Mouse (Mus musculus) large intestine, adult 2 months (tissue): ENCODE measurements around the gene Slit3. TPM values are rescaled to one million over a fixed set of nuclear protein-coding genes. Genes with fewer than 3 reads are reported as not detected.
A peak's percentile ranks its signal among the peaks of the same experiment; 100 is the strongest.

Experiments
- DNase-seq: peaks from one replicate; pipeline ENCODE4 v3.0.0-alpha.2; 2012; ENCODE audit warnings: low read depth, low spot score
- WGBS: fragments of 180-500 bp; shearing (Covaris S2); methylation state at CpG from one replicate; pipeline ENCODE4 v1.1.7; 2018; 5-methylcytosine and 5-hydroxymethylcytosine counted together
- polyA plus RNA-seq: library from polyadenylated mRNA; depleted of rRNA; stranded (reverse); fragments of >200 nt; gene quantifications from 2 replicates; pipeline ENCODE4 v1.2.3, GENCODE M21; 2012

The Slit3 gene
- polyA plus RNA-seq, 1 experiment: 4.4 TPM

DNA sequence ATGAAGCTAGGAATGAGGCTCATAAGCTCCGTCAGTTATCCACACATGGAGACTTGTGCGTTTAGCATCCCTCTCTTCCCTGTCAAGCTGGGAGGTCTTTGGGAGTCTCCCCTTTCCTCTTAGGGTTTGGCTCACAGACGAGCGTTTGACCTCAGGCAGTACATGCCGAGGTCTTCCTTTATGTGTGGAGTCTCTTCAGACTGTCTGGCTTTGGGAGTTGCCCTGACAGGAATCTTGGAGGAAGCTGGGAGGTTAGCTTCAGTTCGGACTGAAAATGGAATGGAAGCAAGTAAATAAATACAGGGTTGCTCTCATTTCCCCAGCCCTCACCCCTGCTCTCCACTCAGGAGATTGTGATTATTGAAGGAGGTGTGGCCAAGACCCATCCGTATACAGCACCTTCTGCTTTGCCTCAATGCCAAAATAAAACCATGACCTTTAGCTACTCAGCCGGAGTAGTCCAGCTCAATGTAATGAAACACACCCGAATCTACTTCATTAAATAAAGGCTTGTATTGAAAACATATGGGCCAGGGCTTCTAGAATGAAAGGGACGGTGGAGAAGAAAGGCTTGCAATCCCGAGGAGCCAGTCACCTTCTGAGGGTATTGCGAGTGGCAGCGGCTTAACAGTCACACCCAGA lies 297.0 kb downstream of the Slit3 start:
- DNase-seq: no peak
- 57% methylated on average over 13 of the region's 13 CpGs for WGBS

GRCm38 (mm10) chr11:35419013-35419412 lies 298.0 kb downstream of the Slit3 start:
- 72% methylated on average over 5 of the region's 5 CpGs for WGBS
- DNase-seq: no peak

DNA sequence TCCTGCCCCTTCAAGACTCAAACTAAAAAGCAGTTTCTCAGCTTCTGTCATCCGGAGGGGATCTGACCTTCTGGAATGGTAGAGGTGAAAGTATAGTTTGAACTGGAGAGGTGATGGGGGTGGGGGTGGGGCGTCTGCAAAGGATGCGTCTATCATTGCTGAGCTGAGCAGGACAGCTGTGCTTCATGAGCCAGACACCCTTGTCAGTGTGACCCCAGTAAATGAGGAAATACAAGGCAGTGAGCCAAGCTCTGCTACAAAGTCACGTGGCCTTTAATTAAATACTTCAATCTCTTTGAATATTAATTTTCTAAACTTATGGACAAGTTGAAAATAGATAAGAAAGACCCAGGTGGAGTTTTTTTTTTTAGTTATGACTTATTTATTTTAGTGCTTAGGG lies 300.7 kb downstream of the Slit3 start:
- DNase-seq: no peak
- 34% methylated on average over 4 of the region's 4 CpGs for WGBS

GRCm38 (mm10) chr11:35428036-35428435 lies 307.0 kb downstream of the Slit3 start:
- no peak for DNase-seq
- 59% methylated on average over 7 of the region's 7 CpGs for WGBS

DNA sequence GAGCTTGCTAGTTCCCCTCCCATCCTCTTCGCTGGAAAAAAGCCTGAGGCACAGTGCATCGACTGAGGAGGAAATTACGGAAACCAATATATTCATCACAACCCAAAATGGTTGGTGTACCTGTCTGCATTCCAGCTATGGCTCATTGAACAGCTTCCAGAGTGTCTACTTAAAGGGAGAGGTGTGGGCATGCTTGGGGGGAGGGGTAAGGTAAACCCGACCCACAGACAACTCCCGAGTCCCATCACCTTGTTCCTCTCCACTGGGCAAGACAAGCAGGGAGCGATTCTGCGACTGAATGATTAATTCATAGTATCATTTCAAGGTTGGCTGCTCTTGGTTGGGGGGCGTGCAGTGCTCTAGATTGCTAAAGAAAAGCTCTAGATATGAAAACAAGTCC lies 310.1 kb downstream of the Slit3 start:
- DNase-seq: no peak
- 52% methylated on average over 8 of the region's 8 CpGs for WGBS

GRCm38 (mm10) chr11:35437510-35437909 lies 316.5 kb downstream of the Slit3 start:
- WGBS: 79% methylated on average over 6 of the region's 6 CpGs
- no peak for DNase-seq

GRCm38 (mm10) chr11:35440186-35440585 lies 319.2 kb downstream of the Slit3 start:
- 59% methylated on average over 11 of the region's 11 CpGs for WGBS
- DNase-seq: no peak

DNA sequence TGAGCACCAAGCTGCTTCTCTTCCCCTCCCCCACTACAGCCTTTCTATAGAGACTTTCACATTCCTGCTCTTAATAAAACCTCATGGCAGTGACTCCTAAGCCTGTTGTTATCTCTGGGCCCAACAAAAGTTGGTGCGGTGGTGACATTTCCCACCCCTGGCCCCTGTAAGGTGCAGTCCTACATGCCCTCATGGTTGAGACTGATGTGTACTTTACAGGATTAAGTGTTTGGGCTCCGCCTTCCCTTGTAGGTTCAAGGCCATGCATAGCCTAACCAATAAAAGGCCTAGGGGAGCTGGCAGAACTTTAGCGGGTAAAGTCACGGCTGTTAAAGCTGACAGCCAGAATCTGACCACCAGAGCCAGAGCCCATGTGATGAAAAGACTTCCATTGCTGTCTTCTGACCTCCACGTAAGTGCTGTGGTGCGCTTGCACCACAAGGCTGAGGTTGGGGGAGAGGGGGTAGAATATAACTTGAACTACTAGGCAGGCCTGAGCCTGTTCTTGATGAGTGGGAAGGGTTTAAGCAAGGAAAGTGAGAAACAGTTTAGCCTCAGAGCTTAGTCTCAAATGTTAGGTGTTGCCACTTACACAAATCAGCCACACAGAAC lies 323.6 kb downstream of the Slit3 start:
- no peak for DNase-seq
- 55% methylated on average over 6 of the region's 6 CpGs for WGBS

DNA sequence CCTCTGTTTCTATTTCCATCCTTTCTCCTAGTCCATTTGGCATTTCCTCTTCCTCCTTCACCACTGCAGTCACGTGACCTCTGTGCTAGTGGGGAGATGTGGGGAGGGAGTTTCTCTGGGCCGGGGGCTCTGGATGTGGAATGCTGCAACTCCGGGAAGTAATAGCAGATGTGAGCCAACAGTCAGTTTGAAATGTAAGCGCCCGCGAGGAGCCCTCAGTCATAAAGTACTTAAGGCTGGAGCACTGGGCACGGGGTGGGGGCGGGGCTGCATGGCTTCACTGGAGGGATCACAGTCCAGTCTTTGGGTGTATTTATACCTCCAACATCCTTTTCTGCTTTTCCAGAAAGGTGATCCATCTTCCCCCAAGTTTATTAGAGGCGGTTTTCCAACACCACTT lies 326.9 kb downstream of the Slit3 start:
- WGBS: 24% methylated on average over 9 of the region's 9 CpGs
- no peak for DNase-seq

- WGBS: 48% methylated on average over 6 of the region's 6 CpGs
- DNase-seq: no peak
Observed at GRCm38 (mm10) chr11:35449199-35449598, 328.2 kb downstream of the Slit3 start.

DNA sequence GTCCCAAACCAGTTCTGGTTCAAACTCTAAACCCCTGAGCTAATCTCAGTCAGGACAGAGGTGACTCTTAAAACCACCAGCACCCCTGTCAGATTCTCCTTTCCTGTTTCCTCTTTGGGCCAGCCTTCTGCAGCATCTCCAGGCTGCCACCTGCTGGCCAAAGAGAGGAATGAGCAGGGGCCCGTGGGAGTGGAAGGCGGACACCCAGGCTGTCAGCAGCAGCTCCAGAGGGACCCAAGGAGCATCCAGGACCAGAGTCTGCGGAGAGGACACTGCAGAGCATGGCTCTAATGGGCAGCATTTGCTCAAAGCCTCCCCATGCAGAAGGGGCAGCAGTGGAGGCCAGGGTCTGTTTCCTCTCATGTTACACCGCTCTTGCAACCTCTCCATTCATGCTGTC lies 330.6 kb downstream of the Slit3 start:
- peak; percentile 10 for DNase-seq
- WGBS: 46% methylated on average over 4 of the region's 4 CpGs

DNA sequence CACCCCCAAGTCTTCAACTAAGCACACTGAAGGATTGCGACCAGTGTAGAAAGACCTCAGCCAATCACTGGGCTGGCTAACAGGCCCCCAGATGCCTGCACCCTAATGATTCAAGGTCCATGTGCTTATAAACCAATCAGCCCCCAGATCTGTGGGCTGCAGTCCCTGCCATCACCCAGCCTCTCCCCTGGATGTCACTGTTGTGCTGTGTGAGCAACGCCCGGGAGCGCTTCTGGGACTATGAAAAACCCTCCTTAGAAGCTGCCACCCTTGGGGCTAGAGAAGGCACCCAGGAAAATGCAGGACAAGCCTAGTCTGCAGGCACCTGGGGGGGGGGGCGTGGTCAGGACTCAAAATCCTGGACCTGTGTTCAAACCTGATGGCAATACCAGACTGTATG lies 331.4 kb downstream of the Slit3 start:
- no peak for DNase-seq
- WGBS: 55% methylated on average over 5 of the region's 5 CpGs

GRCm38 (mm10) chr11:35454191-35454725 lies 333.2 kb downstream of the Slit3 start:
- WGBS: 47% methylated on average over 10 of the region's 10 CpGs
- DNase-seq: no peak

- DNase-seq: no peak
- WGBS: 77% methylated on average over 4 of the region's 4 CpGs
Observed at GRCm38 (mm10) chr11:35454781-35455180, 333.8 kb downstream of the Slit3 start.

DNA sequence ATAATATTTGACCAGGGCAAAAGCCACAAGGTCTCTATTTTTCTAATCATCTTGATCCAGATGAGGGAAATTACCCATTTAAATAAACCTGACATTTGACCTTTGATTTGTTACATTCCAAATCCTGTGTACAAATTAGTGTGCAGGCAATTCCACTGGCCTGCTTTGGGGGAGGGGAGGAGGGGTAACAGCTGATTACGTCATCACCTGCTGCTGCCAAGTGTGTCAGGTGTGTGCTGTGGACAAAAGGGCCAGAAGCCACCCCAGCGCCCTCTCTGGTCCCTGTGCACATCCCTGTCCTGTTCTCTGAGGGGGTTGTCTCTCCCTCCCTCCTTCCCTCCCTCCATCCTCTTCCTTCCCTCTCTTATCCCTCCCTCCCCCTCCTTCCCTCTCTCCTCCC lies 337.0 kb downstream of the Slit3 start:
- no peak for DNase-seq
- 46% methylated on average over 2 of the region's 2 CpGs for WGBS

DNA sequence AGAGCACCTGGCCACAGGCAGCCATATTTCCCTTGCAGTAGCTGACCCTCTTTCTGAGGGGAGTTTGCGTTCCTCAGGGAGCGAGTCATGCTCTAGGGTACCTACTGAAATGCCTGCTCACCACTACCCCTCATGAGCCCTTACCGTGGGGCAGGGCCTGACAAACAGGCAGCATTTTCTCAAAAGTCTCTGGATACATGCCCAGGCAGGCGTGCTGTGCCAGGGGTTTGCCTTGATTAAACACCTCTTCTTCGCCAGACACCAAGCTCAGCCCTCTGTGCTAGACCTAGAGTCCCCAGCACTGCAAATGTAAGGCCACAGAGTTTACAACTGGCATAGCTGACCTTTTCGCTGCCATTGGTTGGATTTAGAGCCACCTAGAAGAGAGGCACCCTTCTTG lies 345.7 kb downstream of the Slit3 start:
- no peak for DNase-seq
- 82% methylated on average over 6 of the region's 6 CpGs for WGBS

DNA sequence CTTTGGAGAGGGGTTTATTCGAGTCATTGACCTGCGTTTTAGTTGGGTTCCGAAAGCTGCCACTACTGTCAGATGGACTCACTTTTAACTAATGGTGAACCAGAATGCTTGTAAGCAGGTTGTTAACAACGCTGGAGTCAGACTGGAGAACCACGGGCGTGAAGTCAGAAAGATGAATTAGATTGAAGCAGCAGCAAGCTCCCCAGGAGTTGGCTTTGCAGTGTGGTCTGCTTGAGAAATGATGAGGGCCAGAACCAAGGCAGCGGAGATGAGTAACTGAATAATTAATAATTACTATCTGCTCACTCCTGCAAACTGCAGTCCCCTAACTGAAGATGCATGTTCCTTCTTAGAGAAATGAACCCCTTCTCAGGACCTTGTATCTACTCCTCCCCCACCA lies 347.8 kb downstream of the Slit3 start:
- 84% methylated on average over 7 of the region's 7 CpGs for whole genome bisulfite sequencing

GRCm38 (mm10) chr11:35469940-35470339 lies 348.9 kb downstream of the Slit3 start:
- DNase-seq: no peak
- 58% methylated on average over 4 of the region's 4 CpGs for WGBS

More for the DNA sequence above, 347.8 kb downstream of the Slit3 start:
- DNase-seq: no peak

- 73% methylated on average over 5 of the region's 5 CpGs for WGBS
Observed at GRCm38 (mm10) chr11:35470853-35471252, 349.8 kb downstream of the Slit3 start.

GRCm38 (mm10) chr11:35472842-35473616 lies 352.0 kb downstream of the Slit3 start:
- 45% methylated on average over 11 of the region's 11 CpGs for WGBS
- no peak for DNase-seq

More at GRCm38 (mm10) chr11:35470853-35471252, 349.8 kb downstream of the Slit3 start:
- DNase-seq: no peak

DNA sequence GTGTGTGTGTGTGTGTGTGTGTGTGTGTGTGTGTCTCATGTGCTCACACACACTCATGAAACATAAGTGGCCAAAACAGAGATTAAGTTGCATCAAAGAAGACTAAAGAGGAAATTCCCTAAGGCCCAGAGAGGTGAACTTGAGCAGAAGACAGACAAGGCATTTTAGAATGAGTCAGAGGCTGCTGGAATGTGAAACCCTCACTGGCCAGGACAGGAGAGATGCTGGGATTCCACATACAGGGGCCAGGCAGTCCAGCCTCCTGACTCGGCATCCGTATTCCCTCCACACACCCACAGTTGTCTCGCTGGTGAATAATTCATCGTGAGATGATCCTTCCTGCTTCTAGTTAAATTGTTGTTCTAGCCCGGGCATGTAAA lies 352.6 kb downstream of the Slit3 start:
- DNase-seq: no peak
- 55% methylated on average over 5 of the region's 5 CpGs for WGBS
